Mouse (Mus musculus) brain, adult 10 weeks (tissue): ENCODE measurements around the gene Gstt1. TPM values are rescaled to one million over a fixed set of nuclear protein-coding genes. Genes with fewer than 3 reads are reported as not detected.

ENCODE experiments used
- polyA plus RNA-seq: library from polyadenylated mRNA; stranded (reverse); fragments of 350-450 nt; fragmentation: Illumina TruSeq; extraction: RNeasy Lipid Tissue Mini Kit (QIAGEN cat#74804); gene quantifications from one replicate; pipeline ENCODE4 v1.2.3, GENCODE M21; 2015; ENCODE audit warnings: low read depth, low replicate concordance

Gene Gstt1
- 28.5 TPM for polyA plus RNA-seq

DNA sequence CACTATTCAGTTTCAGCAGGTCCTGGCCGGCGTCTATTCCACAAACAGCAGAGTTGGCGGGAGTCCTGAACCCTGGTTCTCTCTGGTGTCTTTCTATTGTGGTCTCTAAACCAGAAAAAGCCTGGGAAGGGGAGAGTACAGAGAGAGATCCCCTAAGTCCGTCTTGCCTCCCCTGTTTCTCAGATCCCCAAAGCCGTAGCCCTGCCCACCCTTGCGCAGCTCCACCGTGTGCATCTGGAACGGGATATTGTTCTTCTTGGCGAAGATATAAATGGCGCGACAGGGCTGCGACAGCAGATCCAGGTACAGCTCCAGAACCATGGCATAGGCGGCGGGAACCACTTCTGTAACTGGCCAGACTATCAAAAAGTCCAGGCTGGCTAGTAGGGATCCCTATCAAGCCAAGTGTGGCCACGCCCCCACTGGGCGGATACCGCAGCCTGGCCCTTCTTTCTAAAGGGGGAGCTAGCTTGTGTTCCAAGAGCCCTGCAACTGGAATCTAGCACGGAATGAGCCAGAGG lies at the start of gene Gstt1:
Gstt1 (minus strand) TSS at position 409 of the 521 bp plus-strand sequence.

DNA sequence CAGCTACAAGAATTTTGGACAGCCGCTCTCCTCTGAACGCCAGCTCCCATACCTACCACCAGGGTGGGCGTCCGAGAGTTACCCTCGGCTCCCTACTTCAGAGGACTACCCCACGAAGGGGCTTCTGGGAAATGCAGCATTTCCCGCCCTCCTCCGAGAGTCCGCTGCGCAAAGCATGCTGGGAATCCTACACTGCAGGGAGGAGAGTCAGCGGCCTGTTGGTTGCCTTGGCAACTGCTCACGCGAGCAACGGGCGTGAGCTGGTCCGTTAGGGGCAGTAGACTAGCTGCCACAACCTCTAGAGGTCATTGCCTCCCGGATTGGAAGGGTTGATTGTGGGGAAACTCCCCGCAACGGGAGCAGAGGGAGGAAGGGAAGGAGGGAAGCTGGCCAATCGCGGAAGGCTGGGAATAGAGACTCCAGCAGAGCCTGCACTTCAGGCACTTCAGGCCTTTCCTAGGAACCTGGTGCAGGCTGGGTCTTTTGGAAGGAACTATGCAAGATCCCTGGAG lies 38.9 kb upstream of the Gstt1 start, which contains the start of gene Gstt2:
Gstt2 (minus strand) TSS at position 177 of the 512 bp plus-strand sequence.

DNA sequence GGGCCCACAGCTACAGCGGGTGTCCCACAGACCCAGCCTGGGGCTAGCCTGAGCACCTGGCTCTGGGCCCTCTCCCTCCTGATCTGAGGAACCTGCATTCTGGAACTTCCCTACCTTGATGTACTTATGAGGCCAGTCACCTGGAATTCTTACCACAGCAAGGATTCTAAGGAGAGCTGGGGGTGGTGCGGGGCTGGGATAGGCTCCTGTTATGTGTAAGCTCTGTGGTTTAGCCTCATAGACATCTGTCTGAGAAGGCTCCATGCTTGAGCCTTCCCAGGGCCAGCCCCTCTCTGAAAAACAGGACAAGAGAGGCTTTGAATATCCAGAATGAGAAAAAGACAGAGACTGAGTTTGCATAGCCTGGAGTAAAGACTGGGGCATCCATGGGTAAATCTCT lies 24.1 kb upstream of the Gstt1 start, which contains the start of gene Gstt4:
Gstt4 (minus strand) TSS at position 101 of the 400 bp plus-strand sequence.

DNA sequence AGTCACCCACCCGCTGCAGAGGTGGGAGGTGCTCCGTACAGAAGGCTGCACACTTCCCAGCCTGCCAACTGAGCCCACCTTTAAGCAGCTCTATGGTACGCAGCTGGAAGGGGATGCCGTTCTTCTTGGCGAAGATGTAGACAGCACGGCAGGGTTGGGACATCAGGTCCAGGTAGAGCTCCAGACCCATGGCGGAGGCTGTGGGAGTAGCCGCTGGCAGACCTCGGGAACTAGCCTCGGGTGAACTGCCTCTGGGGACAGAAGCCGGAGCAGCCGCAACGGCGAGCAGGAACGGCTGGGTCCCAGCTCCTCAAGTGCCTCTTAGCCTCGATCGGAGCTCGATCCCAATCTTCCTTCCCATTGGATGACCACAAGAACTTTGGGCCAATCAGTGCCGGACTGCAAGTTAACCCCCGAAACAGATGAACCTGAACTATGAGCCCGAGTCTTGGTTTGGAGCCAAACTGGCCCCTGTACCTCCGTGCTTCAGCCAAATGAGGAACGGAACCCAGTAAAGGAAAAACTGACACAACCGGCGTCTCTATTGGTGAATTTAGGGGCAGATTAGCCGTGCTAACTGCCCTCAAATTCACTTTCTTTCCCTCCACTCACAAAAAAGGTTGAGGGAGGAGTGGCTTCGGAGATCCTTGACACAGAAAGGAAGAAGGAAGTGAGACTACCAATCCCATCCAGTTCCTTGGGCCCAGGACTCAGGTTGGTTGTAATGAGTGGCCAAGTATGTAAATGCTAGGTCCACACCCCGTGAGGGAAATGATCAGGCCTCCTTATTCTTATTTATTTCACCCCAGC lies 17.4 kb downstream of the Gstt1 start, which contains the start of the genes Gm20441 and Gstt3:
Gm20441 (minus strand) TSS at position 186 of the 810 bp plus-strand sequence.
Gstt3 (minus strand) TSS at position 646 of the 810 bp plus-strand sequence.

DNA sequence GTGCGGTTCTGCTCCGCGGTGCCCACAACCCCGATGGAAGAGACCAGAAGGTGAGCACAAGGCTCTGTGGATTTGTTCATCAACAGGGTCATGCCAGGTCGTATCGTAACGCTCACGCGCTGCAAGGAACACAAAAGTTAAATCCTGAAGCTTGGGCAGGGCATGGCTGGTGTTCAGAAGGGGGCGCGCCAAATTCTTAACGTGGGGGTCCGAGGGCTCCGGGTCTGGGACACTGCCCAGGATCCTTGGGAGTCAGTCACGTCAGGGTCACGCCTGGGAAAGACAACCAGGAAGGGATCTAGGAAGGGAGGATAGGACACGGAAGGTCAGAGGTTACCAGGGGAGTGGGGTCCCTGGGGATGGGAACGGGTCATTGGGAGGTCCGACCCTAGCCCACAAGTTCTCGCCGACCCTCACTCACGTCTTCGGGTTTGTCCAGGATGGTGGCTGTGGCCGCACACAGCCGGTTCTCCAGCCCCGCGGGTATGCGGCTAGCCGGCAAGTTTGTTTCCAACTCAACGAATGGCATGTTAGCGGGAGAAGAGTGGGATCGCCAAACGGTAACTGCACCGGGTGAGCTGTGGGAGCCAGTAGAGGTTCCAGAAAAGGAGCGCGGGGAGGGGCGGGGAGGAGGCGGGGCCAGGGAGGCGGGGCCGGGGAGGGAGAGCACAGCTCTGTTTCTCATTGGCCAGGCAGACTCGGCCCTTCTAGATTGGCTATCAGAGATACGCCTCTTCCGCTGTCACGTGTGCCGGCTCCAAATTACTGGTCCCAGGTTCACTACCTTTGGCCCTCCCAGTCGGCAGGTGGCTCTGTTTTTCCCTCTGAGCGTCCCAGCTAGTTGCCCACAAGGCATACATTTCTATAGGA lies 25.4 kb downstream of the Gstt1 start, which contains the start of gene Ddt:
Ddt (minus strand) TSS at position 620 of the 870 bp plus-strand sequence.

DNA sequence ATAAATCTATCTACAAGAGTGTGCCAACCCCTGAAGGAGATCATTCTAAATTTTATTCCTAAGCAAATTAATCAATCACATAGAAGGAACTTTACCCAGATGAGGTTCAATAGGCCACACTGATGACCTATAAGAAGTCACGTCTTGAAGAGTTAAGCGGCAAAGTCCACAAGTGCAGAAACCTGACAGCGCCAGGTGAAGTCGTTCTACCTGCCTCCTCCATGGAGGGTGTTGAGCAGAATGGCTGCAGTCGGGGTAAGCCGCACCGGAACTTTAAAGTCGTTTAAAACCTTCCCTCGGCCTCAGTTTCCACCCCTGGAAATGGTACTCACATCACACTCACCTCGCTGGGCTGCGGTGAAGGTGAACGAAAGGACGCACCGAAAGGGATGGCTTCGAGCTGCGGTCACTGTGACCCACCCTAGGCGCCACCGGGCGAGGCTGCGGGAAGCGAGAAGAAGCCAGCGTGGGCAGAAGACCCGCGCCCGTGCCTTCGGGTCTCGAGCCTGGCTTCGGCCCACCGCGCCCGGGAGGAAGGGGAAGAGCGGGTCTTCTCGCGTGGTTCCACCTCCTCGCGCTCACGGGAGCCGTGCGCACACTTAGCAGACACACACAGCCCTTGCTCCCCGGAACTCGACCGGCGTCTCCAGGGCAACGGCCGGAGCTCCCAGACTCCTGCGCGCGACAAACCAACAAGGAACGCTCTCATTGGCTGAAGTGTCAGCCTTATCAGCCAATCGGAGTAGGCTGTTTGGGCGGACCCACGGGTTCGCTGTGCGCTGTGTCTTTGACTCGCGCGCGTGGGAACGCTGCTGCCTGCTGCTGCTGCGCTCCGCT lies 34.5 kb downstream of the Gstt1 start, which contains the start of gene Cabin1:
Cabin1 (minus strand) TSS at position 660 of the 837 bp plus-strand sequence.

Other genes with a start within 250 kb of the Gstt1 start
- gene Lrrc75b, start 238.3 kb downstream of the Gstt1 start, polyA plus RNA-seq: 12.3 TPM
- gene Ggt1, start 237.0 kb downstream of the Gstt1 start, polyA plus RNA-seq: 4.5 TPM
- gene Ggt5, start 209.2 kb downstream of the Gstt1 start, polyA plus RNA-seq: 2.2 TPM
- gene Susd2, start 154.6 kb downstream of the Gstt1 start, polyA plus RNA-seq: 7.7 TPM
- 29.4 TPM for gene Cabin1, start 34.2 kb downstream of the Gstt1 start, polyA plus RNA-seq
- gene Ddt, start 25.2 kb downstream of the Gstt1 start, polyA plus RNA-seq: 156 TPM
- not detected for gene Gm20441, start 17.6 kb downstream of the Gstt1 start, polyA plus RNA-seq
- gene Gstt3, start 17.2 kb downstream of the Gstt1 start, polyA plus RNA-seq: 5.8 TPM
- not detected for gene Gstt4, start 24.0 kb upstream of the Gstt1 start, polyA plus RNA-seq
- 4.0 TPM for gene Gstt2, start 38.8 kb upstream of the Gstt1 start, polyA plus RNA-seq
- 528 TPM for gene Mif, start 61.7 kb upstream of the Gstt1 start, polyA plus RNA-seq
- 2.9 TPM for gene Derl3, start 94.8 kb upstream of the Gstt1 start, polyA plus RNA-seq
- 82.4 TPM for gene Smarcb1, start 123.0 kb upstream of the Gstt1 start, polyA plus RNA-seq
- 417 TPM for gene Chchd10, start 134.5 kb upstream of the Gstt1 start, polyA plus RNA-seq
- 2.2 TPM for gene Mmp11, start 137.9 kb upstream of the Gstt1 start, polyA plus RNA-seq
- 1.7 TPM for gene Gm867, start 142.1 kb upstream of the Gstt1 start, polyA plus RNA-seq
- gene Vpreb3, start 144.5 kb upstream of the Gstt1 start, polyA plus RNA-seq: not detected
- gene Gm5134, start 155.9 kb upstream of the Gstt1 start, polyA plus RNA-seq: not detected
- gene Zfp280b, start 234.1 kb upstream of the Gstt1 start, polyA plus RNA-seq: 10.4 TPM